Mouse (Mus musculus): ENCODE measurements around the gene Mroh7. TPM values are rescaled to one million over a fixed set of nuclear protein-coding genes. Genes with fewer than 3 reads are reported as not detected.
"Not testable (repeated sequence)": the region's sequence is repeated elsewhere in the genome, so short reads cannot be mapped to it uniquely, and the experiment has no call there.

Mroh7 gene
- polyA plus RNA-seq, 1 experiment from 2014 or later: 0.15 TPM

GRCm38 (mm10) chr4:106737904-106738303 lies 7.2 kb upstream of the Mroh7 start:
- no peak overlapping the region for H3K4me2 ChIP-seq
- no peaks in the 10 kb centered on the region for H3K36me3 ChIP-seq
- H3K27me3 ChIP-seq: no peaks in the 10 kb centered on the region
- DNase-seq (no peak), ATAC-seq (ENCODE audit: low read depth) (no peak)
- no peaks in the 10 kb centered on the region for H3K4me1 ChIP-seq (replicated peaks)
- H3K4me3 ChIP-seq (replicated peaks): no peak overlapping the region
- no peaks in the 10 kb centered on the region for H3K9me3 ChIP-seq (replicated peaks)
- H3K9ac ChIP-seq: no peak overlapping the region
- WGBS (ENCODE audit: insufficient replicate concordance): 66% methylated on average over 3 of the region's 3 CpGs
- H3K27ac ChIP-seq: no peak overlapping the region

- H3K4me2 ChIP-seq; H3K4me3 ChIP-seq (replicated peaks); H3K4me1 ChIP-seq (replicated peaks); H3K9me3 ChIP-seq (replicated peaks); ATAC-seq (ENCODE audit: low read depth); H3K27me3 ChIP-seq; H3K27ac ChIP-seq; H3K9ac ChIP-seq; H3K36me3 ChIP-seq; DNase-seq: not testable (repeated sequence)
- WGBS (ENCODE audit: insufficient replicate concordance): 86% methylated on average over 1 of the region's 1 CpGs
Measured at GRCm38 (mm10) chr4:106736884-106737283, 6.2 kb upstream of the Mroh7 start.

GRCm38 (mm10) chr4:106733636-106734035 lies 2.9 kb upstream of the Mroh7 start, which contains the start of gene Fam151a:
Gene Fam151a, plus strand, starts transcription at chr4:106733889.
- Histone ChIP-seq H3K4me1 (replicated peaks) (no peaks in the 10 kb centered on the region), H3K36me3 (no peaks in the 10 kb centered on the region), H3K27me3 (no peaks in the 10 kb centered on the region), H3K9me3 (replicated peaks) (no peaks in the 10 kb centered on the region), H3K9ac (no peak within 1 kb of the TSS), H3K27ac (no peak within 1 kb of the TSS), H3K4me2 (no peak within 1 kb of the TSS), H3K4me3 (replicated peaks) (no peak within 1 kb of the TSS)
- no peak for DNase-seq
- ATAC-seq (ENCODE audit: low read depth): no peak
- 49% methylated on average over 4 of the region's 4 CpGs for WGBS (ENCODE audit: insufficient replicate concordance)

GRCm38 (mm10) chr4:106720631-106721030 lies 10.1 kb downstream of the Mroh7 start:
- no peak overlapping the region for H3K27ac ChIP-seq
- DNase-seq (no peak), ATAC-seq (ENCODE audit: low read depth) (no peak)
- H3K9ac ChIP-seq: no peak overlapping the region
- H3K4me2 ChIP-seq: no peak overlapping the region
- WGBS (ENCODE audit: insufficient replicate concordance): 60% methylated on average over 4 of the region's 4 CpGs
- H3K36me3 ChIP-seq: no peaks in the 10 kb centered on the region
- no peak overlapping the region for H3K4me3 ChIP-seq (replicated peaks)
- H3K27me3 ChIP-seq: 0 out of 2 replicates have a peak, but pooled peaks cover 3% of the 10 kb centered on the region
- no peaks in the 10 kb centered on the region for H3K4me1 ChIP-seq (replicated peaks)
- H3K9me3 ChIP-seq (replicated peaks): no peaks in the 10 kb centered on the region

- 66% methylated on average over 6 of the region's 6 CpGs for WGBS (ENCODE audit: insufficient replicate concordance)
- H3K27ac ChIP-seq: no peak overlapping the region
- no peak overlapping the region for H3K9ac ChIP-seq
- peaks cover 5% of the 10 kb centered on the region; the same call in 1 of the 2 replicates for H3K4me1 ChIP-seq (replicated peaks)
- H3K4me2 ChIP-seq: no peak overlapping the region
- 0 out of 2 replicates have a peak, but pooled peaks cover 8% of the 10 kb centered on the region for H3K27me3 ChIP-seq
- no peaks in the 10 kb centered on the region for H3K9me3 ChIP-seq (replicated peaks)
- no peak overlapping the region for H3K4me3 ChIP-seq (replicated peaks)
- no peak for DNase-seq
- ATAC-seq (ENCODE audit: low read depth): no peak
- H3K36me3 ChIP-seq: no peaks in the 10 kb centered on the region
Measured at GRCm38 (mm10) chr4:106713622-106714021, 17.1 kb downstream of the Mroh7 start.

GRCm38 (mm10) chr4:106708408-106708807 lies 22.3 kb downstream of the Mroh7 start:
- DNase-seq (peak; percentile 69), ATAC-seq (ENCODE audit: low read depth) (peak; percentile 51; the same call in 1 of the 2 replicates)
- Histone ChIP-seq H3K4me1 (replicated peaks) (peaks cover 8% of the 10 kb centered on the region; the same call in 1 of the 2 replicates), H3K36me3 (no peaks in the 10 kb centered on the region), H3K27ac (no peak overlapping the region), H3K4me3 (replicated peaks) (no peak overlapping the region), H3K27me3 (0 out of 2 replicates have a peak, but pooled peaks cover 6% of the 10 kb centered on the region), H3K9me3 (replicated peaks) (no peaks in the 10 kb centered on the region), H3K4me2 (peak overlapping the region; percentile 4; the same call in 1 of the 2 replicates), H3K9ac (no peak overlapping the region)
- 0% methylated on average over 8 of the region's 8 CpGs for WGBS (ENCODE audit: insufficient replicate concordance)

- Histone ChIP-seq H3K4me2 (peak overlapping the region; percentile 4; the same call in 1 of the 2 replicates), H3K4me1 (replicated peaks) (peaks cover 8% of the 10 kb centered on the region; the same call in 1 of the 2 replicates), H3K36me3 (no peaks in the 10 kb centered on the region), H3K9ac (no peak overlapping the region), H3K27me3 (peaks cover 8% of the 10 kb centered on the region; the same call in 1 of the 2 replicates), H3K9me3 (replicated peaks) (no peaks in the 10 kb centered on the region), H3K4me3 (replicated peaks) (no peak overlapping the region), H3K27ac (no peak overlapping the region)
- 18% methylated on average over 5 of the region's 5 CpGs for WGBS (ENCODE audit: insufficient replicate concordance)
- ATAC-seq (ENCODE audit: low read depth): peak; percentile 36; the same call in 1 of the 2 replicates
- no peak for DNase-seq
Measured at GRCm38 (mm10) chr4:106707957-106708356, 22.8 kb downstream of the Mroh7 start.

- Histone ChIP-seq H3K4me1 (replicated peaks) (peaks cover 8% of the 10 kb centered on the region; the same call in 1 of the 2 replicates), H3K4me3 (replicated peaks) (no peak overlapping the region), H3K27ac (no peak overlapping the region), H3K27me3 (peaks cover 29% of the 10 kb centered on the region), H3K9ac (no peak overlapping the region), H3K4me2 (no peak overlapping the region), H3K9me3 (replicated peaks) (no peaks in the 10 kb centered on the region), H3K36me3 (no peaks in the 10 kb centered on the region)
- ATAC-seq (ENCODE audit: low read depth): no peak
- WGBS (ENCODE audit: insufficient replicate concordance): 50% methylated on average over 8 of the region's 8 CpGs
- DNase-seq: no peak
Measured at GRCm38 (mm10) chr4:106705096-106705665, 25.5 kb downstream of the Mroh7 start.

GRCm38 (mm10) chr4:106704416-106704815 lies 26.3 kb downstream of the Mroh7 start:
- 68% methylated on average over 11 of the region's 11 CpGs for WGBS (ENCODE audit: insufficient replicate concordance)
- Histone ChIP-seq H3K9ac (no peak overlapping the region), H3K36me3 (no peaks in the 10 kb centered on the region), H3K27ac (no peak overlapping the region), H3K9me3 (replicated peaks) (no peaks in the 10 kb centered on the region), H3K4me2 (no peak overlapping the region), H3K4me1 (replicated peaks) (peaks cover 8% of the 10 kb centered on the region; the same call in 1 of the 2 replicates), H3K4me3 (replicated peaks) (no peak overlapping the region), H3K27me3 (peaks cover 24% of the 10 kb centered on the region)
- ATAC-seq (ENCODE audit: low read depth) (no peak), DNase-seq (no peak)

- Histone ChIP-seq H3K4me3 (replicated peaks) (no peak overlapping the region), H3K27me3 (peaks cover 24% of the 10 kb centered on the region), H3K36me3 (no peaks in the 10 kb centered on the region), H3K4me2 (no peak overlapping the region), H3K27ac (no peak overlapping the region), H3K4me1 (replicated peaks) (peaks cover 8% of the 10 kb centered on the region; the same call in 1 of the 2 replicates), H3K9ac (no peak overlapping the region), H3K9me3 (replicated peaks) (no peaks in the 10 kb centered on the region)
- DNase-seq: no peak
- WGBS (ENCODE audit: insufficient replicate concordance): 66% methylated on average over 10 of the region's 10 CpGs
- ATAC-seq (ENCODE audit: low read depth): no peak
Measured at GRCm38 (mm10) chr4:106703956-106704355, 26.8 kb downstream of the Mroh7 start.

GRCm38 (mm10) chr4:106700798-106701197 lies 29.9 kb downstream of the Mroh7 start:
- H3K9me3 ChIP-seq (replicated peaks): no peaks in the 10 kb centered on the region
- no peak overlapping the region for H3K27ac ChIP-seq
- no peaks in the 10 kb centered on the region for H3K36me3 ChIP-seq
- H3K27me3 ChIP-seq: peaks cover 31% of the 10 kb centered on the region
- no peak overlapping the region for H3K4me3 ChIP-seq (replicated peaks)
- no peaks in the 10 kb centered on the region for H3K4me1 ChIP-seq (replicated peaks)
- DNase-seq (no peak), ATAC-seq (ENCODE audit: low read depth) (no peak)
- no peak overlapping the region for H3K4me2 ChIP-seq
- 41% methylated on average over 4 of the region's 4 CpGs for WGBS (ENCODE audit: insufficient replicate concordance)
- H3K9ac ChIP-seq: no peak overlapping the region

- Histone ChIP-seq H3K27ac (no peak overlapping the region), H3K27me3 (peaks cover 31% of the 10 kb centered on the region), H3K4me2 (no peak overlapping the region), H3K9ac (no peak overlapping the region), H3K4me3 (replicated peaks) (no peak overlapping the region), H3K4me1 (replicated peaks) (no peaks in the 10 kb centered on the region), H3K36me3 (no peaks in the 10 kb centered on the region), H3K9me3 (replicated peaks) (no peaks in the 10 kb centered on the region)
- WGBS (ENCODE audit: insufficient replicate concordance): 15% methylated on average over 9 of the region's 9 CpGs
- no peak for ATAC-seq (ENCODE audit: low read depth)
- DNase-seq: no peak
Measured at GRCm38 (mm10) chr4:106699989-106700388, 30.7 kb downstream of the Mroh7 start.
